Mouse (Mus musculus) thymus, adult 2 months (tissue): ENCODE results near the gene Atp5mpl. TPM values are rescaled to one million over a fixed set of nuclear protein-coding genes. Genes with fewer than 3 reads are reported as not detected.

Source experiments
- DNase-seq: peaks from one replicate; pipeline ENCODE4 v3.0.0; 2021
- H3K27ac ChIP-seq: fragments of 200-500 bp; 2 replicates; pipeline ENCODE4 v1.5.1; 2012; ENCODE audit warnings: low read length, control low read depth; ENCODE audit not compliant: control insufficient read depth, insufficient read depth
- H3K27me3 ChIP-seq: fragments of 200-500 bp; 2 replicates; pipeline ENCODE4 v1.6.1; 2012; ENCODE audit warnings: mild to moderate bottlenecking, low read length, moderate library complexity, mixed read lengths; ENCODE audit not compliant: control insufficient read depth, insufficient read depth
- H3K36me3 ChIP-seq: fragments of 200-500 bp; 2 replicates; pipeline ENCODE4 v1.6.1; 2012; ENCODE audit warnings: mild to moderate bottlenecking, low read length, moderate library complexity; ENCODE audit not compliant: control insufficient read depth, insufficient read depth
- H3K4me1 ChIP-seq: fragments of 200-500 bp; replicated peaks from 2 replicates; pipeline ENCODE4 v1.6.1; 2012; ENCODE audit warnings: low read length; ENCODE audit not compliant: control insufficient read depth, insufficient read depth
- H3K4me3 ChIP-seq: fragments of 200-500 bp; 2 replicates; pipeline ENCODE4 v1.5.1; 2012; ENCODE audit warnings: mild to moderate bottlenecking, low read length, control low read depth, moderate library complexity; ENCODE audit not compliant: control insufficient read depth, insufficient read depth
- CTCF ChIP-seq: fragments of 200-500 bp; IDR thresholded peaks from 2 replicates; pipeline ENCODE4 v1.5.1; 2012; ENCODE audit warnings: mild to moderate bottlenecking, control low read depth, low read length, moderate library complexity, borderline replicate concordance; ENCODE audit not compliant: control insufficient read depth, poor library complexity, insufficient read depth; ENCODE audit errors: extremely low read depth
- POLR2A ChIP-seq: fragments of 200-500 bp; IDR thresholded peaks from 2 replicates; pipeline ENCODE4 v1.6.1; 2012; ENCODE audit warnings: mild to moderate bottlenecking, low read length, control low read depth, moderate library complexity; ENCODE audit not compliant: control insufficient read depth, poor library complexity, insufficient read depth; ENCODE audit errors: extremely low read depth
- WGBS: fragments of 180-500 bp; shearing (Covaris S2); methylation state at CpG from one replicate; pipeline ENCODE4 v1.1.7; 2018; 5-methylcytosine and 5-hydroxymethylcytosine counted together
- polyA plus RNA-seq: library from polyadenylated mRNA; depleted of rRNA; stranded (reverse); fragments of >200 nt; gene quantifications from 2 replicates; pipeline ENCODE4 v1.2.3, GENCODE M21; 2012

Atp5mpl gene
- polyA plus RNA-seq, 1 experiment, result 46.5 TPM

GRCm38 (mm10) chr12:111974578-111974977 is 7.8 kb upstream of the Atp5mpl start:
- Histone ChIP-seq H3K36me3 (no peaks in the 10 kb centered on the region), H3K27ac (no peak overlapping the region), H3K27me3 (no peaks in the 10 kb centered on the region), H3K4me1 (no peaks in the 10 kb centered on the region), H3K4me3 (no peak overlapping the region)
- WGBS, result 45% methylated on average over 6 of the region's 6 CpGs
- TF ChIP-seq CTCF, result no peak
- no peak for TF ChIP-seq POLR2A
- DNase-seq, result no peak

GRCm38 (mm10) chr12:111972504-111972903 is 5.7 kb upstream of the Atp5mpl start:
- no peak overlapping the region for H3K4me3 ChIP-seq
- TF ChIP-seq POLR2A (no peak), CTCF (no peak)
- no peak for DNase-seq
- no peaks in the 10 kb centered on the region for H3K4me1 ChIP-seq
- no peaks in the 10 kb centered on the region for H3K36me3 ChIP-seq
- H3K27ac ChIP-seq, result no peak overlapping the region
- no peaks in the 10 kb centered on the region for H3K27me3 ChIP-seq
- WGBS, result 90% methylated on average over 10 of the region's 10 CpGs

- DNase-seq, result no peak
- TF ChIP-seq POLR2A (no peak), CTCF (no peak)
- H3K27ac ChIP-seq, result no peak within 1 kb of the TSS
- no peaks in the 10 kb centered on the region for H3K36me3 ChIP-seq
- H3K4me3 ChIP-seq, result no peak within 1 kb of the TSS
- 86% methylated on average over 18 of the region's 18 CpGs for WGBS
- peaks cover 1% of the 10 kb centered on the region; the same call in 1 of the 2 replicates for H3K4me1 ChIP-seq
- no peaks in the 10 kb centered on the region for H3K27me3 ChIP-seq
Measured at GRCm38 (mm10) chr12:111971231-111971686, 4.5 kb upstream of the Atp5mpl start, which contains the start of gene Tdrd9. TSS of gene Tdrd9 (plus strand) at chr12:111971559.

GRCm38 (mm10) chr12:111970085-111970484 is 3.3 kb upstream of the Atp5mpl start:
- Histone ChIP-seq H3K36me3 (no peaks in the 10 kb centered on the region), H3K27ac (no peak overlapping the region), H3K4me3 (no peak overlapping the region), H3K27me3 (no peaks in the 10 kb centered on the region), H3K4me1 (peaks cover 7% of the 10 kb centered on the region; the same call in 1 of the 2 replicates)
- WGBS, result 83% methylated on average over 4 of the region's 4 CpGs
- no peak for TF ChIP-seq CTCF
- TF ChIP-seq POLR2A, result no peak
- no peak for DNase-seq

- 94% methylated on average over 5 of the region's 5 CpGs for WGBS
- Histone ChIP-seq H3K4me3 (no peak overlapping the region), H3K27ac (no peak overlapping the region), H3K27me3 (no peaks in the 10 kb centered on the region), H3K4me1 (peaks cover 7% of the 10 kb centered on the region; the same call in 1 of the 2 replicates), H3K36me3 (peaks cover 22% of the 10 kb centered on the region)
- no peak for TF ChIP-seq CTCF
- DNase-seq, result no peak
Measured at GRCm38 (mm10) chr12:111963339-111963738, 3.4 kb downstream of the Atp5mpl start.

GRCm38 (mm10) chr12:111958101-111958865 is 8.5 kb downstream of the Atp5mpl start:
- H3K36me3 ChIP-seq, result peaks cover 22% of the 10 kb centered on the region
- H3K27me3 ChIP-seq, result no peaks in the 10 kb centered on the region

More at GRCm38 (mm10) chr12:111958101-111958865, 8.5 kb downstream of the Atp5mpl start:
- Histone ChIP-seq H3K4me3 (no peak overlapping the region), H3K4me1 (no peaks in the 10 kb centered on the region), H3K27ac (no peak overlapping the region)
- WGBS, result 46% methylated on average over 9 of the region's 9 CpGs
- TF ChIP-seq CTCF (peak; percentile 43; the same call in 1 of the 2 replicates), POLR2A (no peak)
- peak; percentile 76 for DNase-seq
